Mouse (Mus musculus): ENCODE data around the gene Ffar2. TPM values are rescaled to one million over a fixed set of nuclear protein-coding genes. Genes with fewer than 3 reads are reported as not detected.
A peak's percentile ranks its signal among the peaks of the same experiment; 100 is the strongest.

The Ffar2 gene
- polyA plus RNA-seq, 1 experiment from 2014 or later = 0.21 TPM

GRCm38 (mm10) chr7:30787377-30788022 is 36.1 kb downstream of the Ffar2 start, which contains the start of gene Krtdap:
TSS of gene Krtdap (plus strand) at chr7:30787896.
- no peak within 1 kb of the TSS for H3K4me3 ChIP-seq
- H3K4me1 ChIP-seq (replicated peaks) = peaks cover 9% of the 10 kb centered on the region
- WGBS = 53% methylated on average over 15 of the region's 15 CpGs
- H3K36me3 ChIP-seq = no peaks in the 10 kb centered on the region
- no peak within 1 kb of the TSS for H3K4me2 ChIP-seq
- no peak within 1 kb of the TSS for H3K27ac ChIP-seq (replicated peaks)
- no peak for ATAC-seq (ENCODE audit: low FRiP score, low read depth)
- no peaks in the 10 kb centered on the region for H3K9me3 ChIP-seq
- H3K9ac ChIP-seq = no peak within 1 kb of the TSS
- H3K27me3 ChIP-seq = no peaks in the 10 kb centered on the region

GRCm38 (mm10) chr7:30785721-30786546 is 37.6 kb downstream of the Ffar2 start:
- 39% methylated on average over 13 of the region's 13 CpGs for WGBS
- Histone ChIP-seq H3K27ac (replicated peaks) (peak overlapping the region; percentile 61), H3K4me2 (no peak overlapping the region), H3K4me3 (no peak overlapping the region), H3K4me1 (replicated peaks) (peaks cover 9% of the 10 kb centered on the region), H3K9ac (no peak overlapping the region), H3K27me3 (no peaks in the 10 kb centered on the region), H3K36me3 (no peaks in the 10 kb centered on the region), H3K9me3 (no peaks in the 10 kb centered on the region)
- ATAC-seq (ENCODE audit: low FRiP score, low read depth) = peak; percentile 86

GRCm38 (mm10) chr7:30785154-30785553 is 38.4 kb downstream of the Ffar2 start:
- no peak for ATAC-seq (ENCODE audit: low FRiP score, low read depth)
- peaks cover 9% of the 10 kb centered on the region for H3K4me1 ChIP-seq (replicated peaks)
- H3K27ac ChIP-seq (replicated peaks) = peak overlapping the region; percentile 61
- H3K36me3 ChIP-seq = no peaks in the 10 kb centered on the region
- H3K9me3 ChIP-seq = no peaks in the 10 kb centered on the region
- no peak overlapping the region for H3K4me3 ChIP-seq
- WGBS = 74% methylated on average over 1 of the region's 1 CpGs
- H3K9ac ChIP-seq = no peak overlapping the region
- no peak overlapping the region for H3K4me2 ChIP-seq
- no peaks in the 10 kb centered on the region for H3K27me3 ChIP-seq

GRCm38 (mm10) chr7:30782658-30783057 is 40.9 kb downstream of the Ffar2 start:
- no peaks in the 10 kb centered on the region for H3K9me3 ChIP-seq
- H3K9ac ChIP-seq = no peak overlapping the region
- WGBS = 79% methylated on average over 3 of the region's 3 CpGs
- H3K27ac ChIP-seq (replicated peaks) = no peak overlapping the region
- no peak overlapping the region for H3K4me2 ChIP-seq
- no peaks in the 10 kb centered on the region for H3K27me3 ChIP-seq
- peaks cover 9% of the 10 kb centered on the region for H3K4me1 ChIP-seq (replicated peaks)
- no peak overlapping the region for H3K4me3 ChIP-seq
- H3K36me3 ChIP-seq = no peaks in the 10 kb centered on the region
- ATAC-seq (ENCODE audit: low FRiP score, low read depth) = no peak

GRCm38 (mm10) chr7:30781792-30782191 is 41.8 kb downstream of the Ffar2 start:
- H3K4me2 ChIP-seq = no peak overlapping the region
- no peak overlapping the region for H3K9ac ChIP-seq
- WGBS = 81% methylated on average over 4 of the region's 4 CpGs
- ATAC-seq (ENCODE audit: low FRiP score, low read depth) = no peak
- H3K27ac ChIP-seq (replicated peaks) = no peak overlapping the region
- H3K4me3 ChIP-seq = no peak overlapping the region
- no peaks in the 10 kb centered on the region for H3K9me3 ChIP-seq
- no peaks in the 10 kb centered on the region for H3K36me3 ChIP-seq
- no peaks in the 10 kb centered on the region for H3K27me3 ChIP-seq
- H3K4me1 ChIP-seq (replicated peaks) = peaks cover 9% of the 10 kb centered on the region

DNA sequence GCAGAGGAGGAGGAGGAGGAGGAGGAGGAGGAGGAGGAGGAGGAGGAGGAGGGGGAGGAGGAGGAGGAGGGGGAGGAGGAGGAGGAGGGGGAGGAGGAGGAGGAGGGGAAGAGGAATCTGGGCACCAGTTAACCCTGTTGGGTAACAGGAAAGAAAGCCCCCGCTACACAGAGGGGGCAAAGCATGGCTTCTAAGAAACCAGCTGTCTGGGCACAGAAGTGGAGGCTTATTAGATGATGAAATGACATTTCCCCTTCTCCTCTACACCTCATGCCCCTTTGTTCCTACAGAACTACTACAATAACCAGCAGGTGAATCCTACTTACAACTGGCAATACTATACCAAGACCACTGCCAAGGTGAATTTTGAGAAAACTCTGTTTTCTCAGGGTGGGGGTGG is 45.7 kb downstream of the Ffar2 start:
- Histone ChIP-seq H3K4me2 (no peak overlapping the region), H3K27me3 (no peaks in the 10 kb centered on the region), H3K36me3 (no peaks in the 10 kb centered on the region), H3K4me3 (no peak overlapping the region), H3K9ac (no peak overlapping the region), H3K9me3 (no peaks in the 10 kb centered on the region), H3K27ac (replicated peaks) (no peak overlapping the region), H3K4me1 (replicated peaks) (no peaks in the 10 kb centered on the region)
- WGBS = 88% methylated on average over 1 of the region's 1 CpGs
- ATAC-seq (ENCODE audit: low FRiP score, low read depth) = no peak

DNA sequence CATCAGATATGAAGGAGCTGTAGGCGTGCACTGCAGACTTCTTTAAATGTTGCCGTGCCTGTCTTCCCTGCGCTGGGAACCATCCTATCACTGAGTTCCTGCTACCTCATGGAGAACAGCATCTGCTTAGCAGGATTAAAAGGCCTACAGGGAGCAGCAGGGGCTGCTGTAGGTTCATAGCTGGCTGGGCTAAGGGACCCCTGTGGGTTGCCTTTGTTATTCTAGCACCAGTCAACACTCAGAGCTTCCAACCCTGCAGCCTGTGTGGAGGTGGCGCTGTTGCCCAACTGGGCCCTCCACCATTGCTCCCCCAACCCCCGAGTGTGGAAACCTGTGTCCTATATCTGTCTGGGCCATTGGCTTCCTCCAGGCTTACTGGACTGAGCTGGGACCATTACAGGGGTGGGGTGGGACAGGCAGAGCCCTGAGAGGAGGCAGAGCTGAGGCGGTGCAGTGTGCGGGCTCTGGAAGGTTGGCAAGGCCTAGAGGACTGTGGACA is 46.4 kb downstream of the Ffar2 start:
- 47% methylated on average over 7 of the region's 7 CpGs for WGBS
- no peak overlapping the region for H3K4me3 ChIP-seq
- no peak overlapping the region for H3K9ac ChIP-seq
- no peaks in the 10 kb centered on the region for H3K36me3 ChIP-seq
- no peak overlapping the region for H3K27ac ChIP-seq (replicated peaks)
- H3K27me3 ChIP-seq = no peaks in the 10 kb centered on the region
- no peak for ATAC-seq (ENCODE audit: low FRiP score, low read depth)
- H3K4me1 ChIP-seq (replicated peaks) = no peaks in the 10 kb centered on the region
- H3K9me3 ChIP-seq = no peaks in the 10 kb centered on the region
- no peak overlapping the region for H3K4me2 ChIP-seq

DNA sequence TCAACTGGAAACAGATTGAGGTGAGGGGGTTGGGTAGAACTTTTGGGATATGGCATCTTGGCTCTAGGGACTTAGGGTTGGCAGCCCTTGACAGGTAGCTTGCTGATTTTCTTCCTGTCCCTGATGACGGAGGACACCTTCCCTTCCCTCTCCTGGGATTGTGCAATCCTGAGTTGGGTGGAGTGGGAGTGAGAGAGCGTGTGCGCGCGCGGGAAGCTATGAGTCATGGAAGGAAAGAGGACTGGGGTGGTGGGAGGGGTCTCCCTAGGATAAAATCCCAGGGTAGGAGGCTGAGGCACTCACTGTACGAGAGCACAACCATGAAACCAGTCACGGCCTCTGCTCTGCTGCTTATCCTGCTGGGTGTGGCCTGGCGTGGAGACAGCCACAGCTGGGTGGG is 47.5 kb downstream of the Ffar2 start:
- 89% methylated on average over 9 of the region's 9 CpGs for WGBS
- Histone ChIP-seq H3K9ac (no peak overlapping the region), H3K36me3 (no peaks in the 10 kb centered on the region), H3K4me3 (no peak overlapping the region), H3K27me3 (no peaks in the 10 kb centered on the region), H3K9me3 (no peaks in the 10 kb centered on the region), H3K4me2 (no peak overlapping the region), H3K27ac (replicated peaks) (no peak overlapping the region), H3K4me1 (replicated peaks) (no peaks in the 10 kb centered on the region)
- no peak for ATAC-seq (ENCODE audit: low FRiP score, low read depth)

DNA sequence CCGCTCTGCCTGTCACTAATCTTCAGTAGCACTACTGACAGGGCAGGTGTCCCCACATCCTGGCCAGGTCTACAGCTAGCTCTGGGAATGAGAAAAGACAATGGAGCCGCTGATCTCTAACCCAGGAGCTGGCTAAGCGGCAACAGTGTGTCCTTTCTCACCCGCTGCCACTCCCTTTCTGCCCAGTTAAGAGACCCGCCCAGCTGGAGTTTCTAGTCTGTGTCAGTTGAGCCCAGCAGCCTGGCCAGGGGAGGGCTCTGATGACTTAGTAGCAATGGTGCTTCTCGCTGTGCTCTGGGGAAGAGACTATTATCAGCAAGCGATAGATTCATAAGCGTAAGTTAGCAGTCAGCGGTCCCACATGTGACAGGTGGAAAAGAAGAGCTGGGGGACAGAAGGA is 54.3 kb downstream of the Ffar2 start:
- Histone ChIP-seq H3K36me3 (no peaks in the 10 kb centered on the region), H3K27me3 (no peaks in the 10 kb centered on the region), H3K4me1 (replicated peaks) (no peaks in the 10 kb centered on the region), H3K9me3 (no peaks in the 10 kb centered on the region), H3K9ac (no peak overlapping the region), H3K4me2 (no peak overlapping the region), H3K4me3 (no peak overlapping the region), H3K27ac (replicated peaks) (no peak overlapping the region)
- 44% methylated on average over 9 of the region's 9 CpGs for WGBS
- ATAC-seq (ENCODE audit: low FRiP score, low read depth) = no peak

Other genes with a start within 250 kb of the Ffar2 start
- 9.2 and 9.8 TPM in 2 replicates for gene Kmt2b, start 235.0 kb downstream of the Ffar2 start, polyA plus RNA-seq (2015; fragmentation: Nextera tagmentation; extraction: Ambion mirVana)
- 0.10 and 0.37 TPM in 2 replicates for gene Zbtb32, start 224.9 kb downstream of the Ffar2 start, polyA plus RNA-seq (2015; fragmentation: Nextera tagmentation; extraction: Ambion mirVana)
- gene Upk1a, start 210.9 kb downstream of the Ffar2 start, polyA plus RNA-seq (2015; fragmentation: Nextera tagmentation; extraction: Ambion mirVana) = 0.51 and 0.82 TPM in 2 replicates
- 1,185 and 1,301 TPM in 2 replicates for gene Cox6b1, start 197.6 kb downstream of the Ffar2 start, polyA plus RNA-seq (2015; fragmentation: Nextera tagmentation; extraction: Ambion mirVana)
- gene Etv2, start 187.9 kb downstream of the Ffar2 start, polyA plus RNA-seq (2015; fragmentation: Nextera tagmentation; extraction: Ambion mirVana) = not detected in 2 replicates
- gene Rbm42, start 173.5 kb downstream of the Ffar2 start, polyA plus RNA-seq (2015; fragmentation: Nextera tagmentation; extraction: Ambion mirVana) = 131 and 139 TPM in 2 replicates
- gene Haus5, start 158.8 kb downstream of the Ffar2 start, polyA plus RNA-seq (2015; fragmentation: Nextera tagmentation; extraction: Ambion mirVana) = 25.9 and 29.9 TPM in 2 replicates
- not detected in 2 replicates for gene Pmis2, start 152.2 kb downstream of the Ffar2 start, polyA plus RNA-seq (2015; fragmentation: Nextera tagmentation; extraction: Ambion mirVana)
- not detected in 2 replicates for gene 2200002J24Rik, start 124.8 kb downstream of the Ffar2 start, polyA plus RNA-seq (2015; fragmentation: Nextera tagmentation; extraction: Ambion mirVana)
- 3.1 and 3.3 TPM in 2 replicates for gene Atp4a, start 111.6 kb downstream of the Ffar2 start, polyA plus RNA-seq (2015; fragmentation: Nextera tagmentation; extraction: Ambion mirVana)
- 273 and 284 TPM in 2 replicates for gene Tmem147, start 94.2 kb downstream of the Ffar2 start, polyA plus RNA-seq (2015; fragmentation: Nextera tagmentation; extraction: Ambion mirVana)
- gene Gapdhs, start 80.1 kb downstream of the Ffar2 start, polyA plus RNA-seq (2015; fragmentation: Nextera tagmentation; extraction: Ambion mirVana) = 0.79 and 1.4 TPM in 2 replicates
- gene Sbsn, start 72.3 kb downstream of the Ffar2 start, polyA plus RNA-seq (2015; fragmentation: Nextera tagmentation; extraction: Ambion mirVana) = 2.2 TPM in 2 replicates
- 2.0 and 3.0 TPM in 2 replicates for gene Dmkn, start 60.0 kb downstream of the Ffar2 start, polyA plus RNA-seq (2015; fragmentation: Nextera tagmentation; extraction: Ambion mirVana)
- 0.52 and 2.8 TPM in 2 replicates for gene Krtdap, start 35.9 kb downstream of the Ffar2 start, polyA plus RNA-seq (2015; fragmentation: Nextera tagmentation; extraction: Ambion mirVana)
- 0.13 TPM in 1 of 2 replicates, not detected in the other for gene Ffar3, start 32.4 kb upstream of the Ffar2 start, polyA plus RNA-seq (2015; fragmentation: Nextera tagmentation; extraction: Ambion mirVana)
- gene Ffar1, start 37.8 kb upstream of the Ffar2 start, polyA plus RNA-seq (2015; fragmentation: Nextera tagmentation; extraction: Ambion mirVana) = not detected in 2 replicates
- gene Cd22, start 56.6 kb upstream of the Ffar2 start, polyA plus RNA-seq (2015; fragmentation: Nextera tagmentation; extraction: Ambion mirVana) = 0.35 TPM in 1 of 2 replicates, not detected in the other
- 4.1 and 5.0 TPM in 2 replicates for gene Mag, start 91.1 kb upstream of the Ffar2 start, polyA plus RNA-seq (2015; fragmentation: Nextera tagmentation; extraction: Ambion mirVana)
- gene Hamp2, start 100.9 kb upstream of the Ffar2 start, polyA plus RNA-seq (2015; fragmentation: Nextera tagmentation; extraction: Ambion mirVana) = not detected in 2 replicates
- gene Hamp, start 120.3 kb upstream of the Ffar2 start, polyA plus RNA-seq (2015; fragmentation: Nextera tagmentation; extraction: Ambion mirVana) = not detected in 2 replicates
- gene Usf2, start 133.0 kb upstream of the Ffar2 start, polyA plus RNA-seq (2015; fragmentation: Nextera tagmentation; extraction: Ambion mirVana) = 27.3 and 29.3 TPM in 2 replicates
- 24.3 and 24.4 TPM in 2 replicates for gene Lsr, start 149.7 kb upstream of the Ffar2 start, polyA plus RNA-seq (2015; fragmentation: Nextera tagmentation; extraction: Ambion mirVana)
- 0.69 and 1.1 TPM in 2 replicates for gene Fam187b, start 150.0 kb upstream of the Ffar2 start, polyA plus RNA-seq (2015; fragmentation: Nextera tagmentation; extraction: Ambion mirVana)
- 19.2 and 26.8 TPM in 2 replicates for gene Fxyd5, start 218.7 kb upstream of the Ffar2 start, polyA plus RNA-seq (2015; fragmentation: Nextera tagmentation; extraction: Ambion mirVana)
- gene Fxyd7, start 227.7 kb upstream of the Ffar2 start, polyA plus RNA-seq (2015; fragmentation: Nextera tagmentation; extraction: Ambion mirVana) = 265 and 282 TPM in 2 replicates
- gene Fxyd1, start 233.4 kb upstream of the Ffar2 start, polyA plus RNA-seq (2015; fragmentation: Nextera tagmentation; extraction: Ambion mirVana) = 46.2 and 55.7 TPM in 2 replicates
- gene Lgi4, start 235.6 kb upstream of the Ffar2 start, polyA plus RNA-seq (2015; fragmentation: Nextera tagmentation; extraction: Ambion mirVana) = 0.57 and 1.0 TPM in 2 replicates

Measured in hindbrain, embryonic 15.5 days (tissue).